Mouse (Mus musculus) stomach, embryonic 14.5 days (tissue): ENCODE data around the gene Taar3. TPM values are rescaled to one million over a fixed set of nuclear protein-coding genes. Genes with fewer than 3 reads are reported as not detected.

ENCODE experiments used
- ATAC-seq: fragments of 200-750 bp; cut with Nextera tagmentation; 2 replicates; pipeline ENCODE4 v1.8.0; 2017; ENCODE audit warnings: low read depth, moderate TSS enrichment; ENCODE audit not compliant: insufficient number of reproducible peaks, insufficient read depth, low FRiP score
- H3K27ac ChIP-seq: fragments of 300-500 bp; sonication (generic); 2 replicates; pipeline ENCODE4 v1.5.1; 2014; ENCODE audit warnings: mild to moderate bottlenecking, low read length, moderate library complexity, mixed read lengths
- H3K27me3 ChIP-seq: fragments of 300-500 bp; sonication (generic); 2 replicates; pipeline ENCODE4 v1.6.1; 2014; ENCODE audit warnings: low read length, control low read depth, mixed read lengths; ENCODE audit not compliant: control insufficient read depth, insufficient read depth
- H3K36me3 ChIP-seq: fragments of 300-500 bp; sonication (generic); 2 replicates; pipeline ENCODE4 v1.6.1; 2014; ENCODE audit warnings: mild to moderate bottlenecking, control low read depth, low read length, moderate library complexity, mixed read lengths; ENCODE audit not compliant: control insufficient read depth, insufficient read depth
- H3K4me1 ChIP-seq: fragments of 300-500 bp; sonication (generic); 2 replicates; pipeline ENCODE4 v1.6.1; 2014; ENCODE audit warnings: low read length, control low read depth, mixed read lengths; ENCODE audit not compliant: control insufficient read depth, insufficient read depth
- H3K4me2 ChIP-seq: fragments of 300-500 bp; sonication (generic); replicated peaks from 2 replicates; pipeline ENCODE4 v1.6.1; 2014; ENCODE audit warnings: low read depth, low read length, control low read depth
- H3K4me3 ChIP-seq: fragments of 300-500 bp; sonication (generic); 2 replicates; pipeline ENCODE4 v1.5.1; 2014; ENCODE audit warnings: low read depth, low read length, control low read depth
- H3K9ac ChIP-seq: fragments of 300-500 bp; sonication (generic); replicated peaks from 2 replicates; pipeline ENCODE4 v1.6.1; 2014; ENCODE audit warnings: low read depth, mild to moderate bottlenecking, control low read depth, low read length, moderate library complexity, mixed read lengths
- H3K9me3 ChIP-seq: fragments of 300-500 bp; sonication (generic); 2 replicates; pipeline ENCODE4 v1.6.1; 2016; ENCODE audit warnings: low read depth, low read length, control low read depth; ENCODE audit not compliant: control insufficient read depth
- WGBS: fragments of 180-500 bp; shearing (Covaris S2); extraction: QIAGEN DNeasy Blood & Tissue Kit; methylation state at CpG from one replicate; pipeline ENCODE4 v1.1.7; 2014; 5-methylcytosine and 5-hydroxymethylcytosine counted together
- polyA plus RNA-seq: library from polyadenylated mRNA; unstranded; fragments of >200 nt; fragmentation: Nextera tagmentation; extraction: Ambion mirVana; gene quantifications from 2 replicates; pipeline ENCODE4 v1.2.1, GENCODE M21; 2014

The Taar3 gene
- polyA plus RNA-seq, 1 experiment from 2014 or later = not detected

DNA sequence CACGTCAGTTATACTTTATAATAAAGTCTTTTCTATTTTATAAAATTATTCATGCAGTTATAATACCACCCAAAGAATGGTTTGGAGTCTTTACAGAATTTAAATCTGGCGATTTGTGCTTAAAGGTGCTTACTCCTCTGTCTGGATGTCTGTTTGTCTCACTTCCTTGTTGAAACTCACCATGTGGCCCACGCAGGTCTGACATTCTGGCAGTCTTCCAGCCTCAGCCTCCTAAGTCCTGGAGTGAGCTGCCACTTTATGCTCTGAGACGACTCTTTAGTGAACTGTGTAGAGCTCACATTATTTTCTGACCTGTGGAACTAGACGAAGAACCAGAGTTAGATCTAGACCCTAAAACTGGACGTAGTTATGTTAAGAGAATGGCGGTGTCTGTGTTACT lies 1.3 kb upstream of the Taar3 start:
- H3K9me3 ChIP-seq = no peaks in the 10 kb centered on the region
- H3K9ac ChIP-seq = no peak overlapping the region
- no peak for ATAC-seq
- no peaks in the 10 kb centered on the region for H3K27me3 ChIP-seq
- no peak overlapping the region for H3K4me3 ChIP-seq
- no peaks in the 10 kb centered on the region for H3K36me3 ChIP-seq
- 53% methylated on average over 7 of the region's 7 CpGs for WGBS
- H3K27ac ChIP-seq = no peak overlapping the region
- peaks cover 4% of the 10 kb centered on the region; the same call in 1 of the 2 replicates for H3K4me1 ChIP-seq
- no peak overlapping the region for H3K4me2 ChIP-seq

DNA sequence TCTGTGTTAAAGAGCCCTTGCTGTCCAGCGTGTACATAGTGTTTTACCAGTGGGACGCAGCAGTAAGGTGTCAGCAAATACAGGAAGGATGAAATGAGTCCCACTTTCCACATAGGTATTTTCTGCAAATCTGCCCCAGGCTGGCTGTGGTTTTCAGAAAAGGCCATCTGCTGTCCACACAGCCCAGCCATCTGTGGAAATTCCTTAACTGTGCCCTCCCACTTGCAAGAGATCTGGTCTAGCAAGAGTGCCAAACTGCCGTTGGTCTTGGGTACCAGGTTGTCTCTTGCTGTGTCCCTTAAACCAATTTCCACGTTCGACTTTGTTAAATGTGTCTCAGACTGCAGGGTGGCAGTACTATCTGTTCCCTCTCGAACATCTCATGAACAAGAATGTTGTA lies 2.4 kb downstream of the Taar3 start:
- 76% methylated on average over 6 of the region's 6 CpGs for whole genome bisulfite sequencing

DNA sequence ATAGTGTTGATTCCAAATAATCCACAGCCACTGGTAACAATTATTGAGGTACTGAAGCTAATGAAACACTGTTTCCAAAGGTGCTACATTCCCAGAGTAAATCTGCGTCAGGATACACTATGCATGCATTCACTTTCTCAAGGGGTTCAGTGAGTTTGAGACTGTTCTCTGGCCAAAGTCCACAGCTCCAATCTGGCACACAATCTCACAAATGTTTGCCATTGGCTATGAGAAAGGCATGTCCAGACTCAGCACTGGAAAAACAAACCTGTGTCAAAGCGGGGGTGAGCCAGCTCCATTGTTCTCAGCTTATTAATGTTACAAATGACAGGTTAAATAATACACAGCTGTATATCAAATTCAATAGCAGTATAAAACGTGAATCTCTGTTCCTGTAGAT lies 9.7 kb downstream of the Taar3 start:
- ATAC-seq = peak; percentile 74
- 48% methylated on average over 3 of the region's 3 CpGs for WGBS

More for the DNA sequence above, 2.4 kb downstream of the Taar3 start:
- Histone ChIP-seq H3K4me3 (no peak overlapping the region), H3K27ac (no peak overlapping the region), H3K4me1 (peaks cover 4% of the 10 kb centered on the region; the same call in 1 of the 2 replicates), H3K9me3 (no peaks in the 10 kb centered on the region), H3K4me2 (no peak overlapping the region), H3K27me3 (no peaks in the 10 kb centered on the region), H3K36me3 (no peaks in the 10 kb centered on the region), H3K9ac (no peak overlapping the region)
- no peak for ATAC-seq

DNA sequence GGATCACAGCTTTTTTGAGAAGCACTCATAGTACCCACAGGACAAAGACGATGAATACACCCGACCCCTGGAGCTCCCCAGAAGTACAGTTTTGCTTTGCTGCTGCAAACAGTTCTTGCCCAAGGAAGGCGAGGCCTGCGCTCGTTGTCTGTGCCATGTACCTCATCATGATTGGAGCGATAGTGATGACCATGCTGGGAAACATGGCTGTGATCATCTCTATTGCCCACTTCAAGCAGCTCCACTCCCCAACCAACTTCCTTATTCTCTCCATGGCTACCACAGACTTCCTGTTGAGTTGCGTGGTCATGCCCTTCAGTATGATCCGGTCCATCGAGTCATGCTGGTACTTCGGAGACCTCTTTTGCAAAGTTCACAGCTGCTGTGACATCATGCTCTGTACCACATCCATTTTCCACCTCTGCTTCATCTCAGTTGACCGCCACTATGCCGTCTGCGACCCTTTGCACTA lies 11.1 kb downstream of the Taar3 start, which contains the start of gene Taar4:
Gene Taar4, plus strand, starts transcription at position 51 of the 472 bp plus-strand sequence.
- WGBS = 97% methylated on average over 13 of the region's 13 CpGs

More for the DNA sequence above, 9.7 kb downstream of the Taar3 start:
- H3K27ac ChIP-seq = peak overlapping the region; percentile 48; the same call in 1 of the 2 replicates
- no peak overlapping the region for H3K4me2 ChIP-seq
- no peaks in the 10 kb centered on the region for H3K4me1 ChIP-seq
- no peaks in the 10 kb centered on the region for H3K27me3 ChIP-seq
- no peaks in the 10 kb centered on the region for H3K36me3 ChIP-seq
- no peaks in the 10 kb centered on the region for H3K9me3 ChIP-seq
- no peak overlapping the region for H3K4me3 ChIP-seq
- H3K9ac ChIP-seq = no peak overlapping the region

DNA sequence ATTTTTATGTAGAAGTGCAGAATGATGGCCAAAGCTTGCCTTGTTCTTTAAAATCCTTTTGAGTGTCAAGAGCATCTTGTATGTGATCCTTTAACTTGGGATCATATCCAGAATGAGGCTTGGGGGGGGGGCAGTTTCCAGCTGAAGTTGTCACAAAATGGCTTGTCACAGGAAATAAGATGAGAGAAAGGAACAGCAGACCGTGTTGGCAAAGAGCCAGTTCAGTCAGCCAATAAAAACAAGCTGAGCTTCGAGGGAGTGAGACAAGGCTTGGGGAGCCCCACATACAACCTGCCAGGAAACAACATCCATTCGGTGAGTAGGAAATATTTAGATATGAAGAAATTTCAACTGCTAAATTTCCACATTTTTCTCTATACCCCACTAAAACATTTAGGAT lies 14.1 kb downstream of the Taar3 start:
- 56% methylated on average over 3 of the region's 3 CpGs for WGBS

More for the DNA sequence above, 11.1 kb downstream of the Taar3 start, which contains the start of gene Taar4:
- no peak within 1 kb of the TSS for H3K9ac ChIP-seq
- no peaks in the 10 kb centered on the region for H3K36me3 ChIP-seq
- H3K4me3 ChIP-seq = no peak within 1 kb of the TSS
- no peaks in the 10 kb centered on the region for H3K9me3 ChIP-seq
- H3K4me1 ChIP-seq = no peaks in the 10 kb centered on the region
- H3K27ac ChIP-seq = peak within 1 kb of the TSS; percentile 48; the same call in 1 of the 2 replicates
- H3K4me2 ChIP-seq = no peak within 1 kb of the TSS
- no peaks in the 10 kb centered on the region for H3K27me3 ChIP-seq
- no peak for ATAC-seq

DNA sequence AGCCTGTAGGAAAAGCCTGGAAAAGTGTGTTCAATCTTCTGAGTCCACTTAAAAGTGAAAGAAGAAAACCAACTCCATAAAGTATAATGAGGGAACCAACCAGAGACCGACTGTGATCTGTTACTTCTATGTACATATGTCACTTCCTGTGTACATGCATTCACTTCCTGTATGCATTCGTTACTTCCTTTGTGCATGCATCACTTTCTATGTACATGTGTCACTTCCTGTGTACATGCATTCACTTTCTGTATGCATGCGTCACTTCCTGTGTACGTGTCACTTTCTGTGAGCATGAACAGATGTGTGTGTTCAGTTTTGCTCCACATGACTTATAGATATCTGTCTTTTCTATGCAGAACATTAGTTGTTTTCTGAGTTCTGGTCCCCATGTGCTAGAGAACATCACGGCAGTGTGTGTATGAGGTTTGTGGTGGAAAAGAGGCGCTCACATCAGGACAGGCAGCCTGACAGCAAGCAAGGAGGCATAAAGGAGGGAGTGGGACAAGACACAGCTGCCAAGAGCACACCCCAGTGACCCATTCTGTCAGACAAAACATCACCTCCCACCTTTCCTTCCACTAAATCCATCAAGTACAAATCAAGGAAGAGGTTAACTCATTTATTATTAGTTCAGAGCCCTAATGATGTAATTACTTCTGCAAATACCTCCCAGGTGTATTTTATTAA lies 15.7 kb downstream of the Taar3 start:
- Histone ChIP-seq H3K4me1 (no peaks in the 10 kb centered on the region), H3K27ac (no peak overlapping the region), H3K4me2 (no peak overlapping the region), H3K4me3 (no peak overlapping the region), H3K9me3 (no peaks in the 10 kb centered on the region), H3K9ac (no peak overlapping the region), H3K36me3 (no peaks in the 10 kb centered on the region), H3K27me3 (no peaks in the 10 kb centered on the region)
- no peak for ATAC-seq
- WGBS = 81% methylated on average over 6 of the region's 6 CpGs

More for the DNA sequence above, 14.1 kb downstream of the Taar3 start:
- Histone ChIP-seq H3K27ac (no peak overlapping the region), H3K27me3 (no peaks in the 10 kb centered on the region), H3K9me3 (no peaks in the 10 kb centered on the region), H3K4me3 (no peak overlapping the region), H3K4me2 (no peak overlapping the region), H3K4me1 (no peaks in the 10 kb centered on the region), H3K36me3 (no peaks in the 10 kb centered on the region), H3K9ac (no peak overlapping the region)
- ATAC-seq = no peak

DNA sequence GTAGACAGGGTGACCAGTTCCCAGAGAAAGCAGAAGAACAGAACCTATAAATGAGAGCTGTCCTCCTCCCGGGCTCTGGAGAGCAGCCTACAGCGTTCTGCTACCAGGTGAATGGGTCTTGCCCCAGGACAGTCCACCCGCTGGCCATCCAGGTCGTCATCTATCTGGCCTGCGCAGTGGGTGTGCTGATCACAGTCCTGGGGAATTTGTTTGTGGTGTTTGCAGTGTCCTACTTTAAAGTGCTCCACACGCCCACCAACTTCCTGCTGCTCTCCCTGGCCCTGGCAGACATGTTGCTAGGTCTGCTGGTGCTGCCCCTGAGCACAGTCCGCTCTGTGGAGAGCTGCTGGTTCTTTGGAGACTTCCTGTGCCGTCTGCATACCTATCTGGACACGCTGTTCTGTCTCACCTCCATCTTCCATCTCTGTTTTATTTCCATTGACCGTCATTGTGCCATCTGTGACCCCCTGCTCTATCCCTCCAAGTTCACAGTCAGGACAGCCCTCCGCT lies 21.4 kb downstream of the Taar3 start, which contains the start of gene Taar5:
Gene Taar5, plus strand, starts transcription at position 51 of the 510 bp plus-strand sequence.
- 88% methylated on average over 11 of the region's 11 CpGs for WGBS
- Histone ChIP-seq H3K9me3 (no peaks in the 10 kb centered on the region), H3K36me3 (no peaks in the 10 kb centered on the region), H3K27me3 (no peaks in the 10 kb centered on the region), H3K27ac (no peak within 1 kb of the TSS), H3K4me3 (no peak within 1 kb of the TSS), H3K4me2 (no peak within 1 kb of the TSS), H3K9ac (no peak within 1 kb of the TSS), H3K4me1 (no peaks in the 10 kb centered on the region)
- ATAC-seq = no peak

DNA sequence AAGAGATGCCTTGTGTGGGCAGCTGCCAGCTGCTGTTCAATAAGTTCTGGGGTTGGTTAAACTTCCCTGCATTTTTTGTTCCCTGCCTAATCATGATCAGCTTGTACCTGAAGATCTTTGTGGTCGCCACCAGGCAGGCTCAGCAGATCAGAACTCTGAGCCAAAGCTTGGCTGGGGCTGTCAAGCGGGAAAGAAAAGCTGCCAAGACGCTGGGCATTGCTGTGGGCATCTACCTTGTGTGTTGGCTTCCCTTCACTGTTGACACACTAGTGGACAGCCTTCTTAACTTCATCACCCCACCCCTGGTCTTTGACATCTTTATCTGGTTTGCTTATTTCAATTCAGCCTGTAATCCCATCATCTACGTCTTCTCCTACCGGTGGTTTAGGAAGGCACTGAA lies 21.9 kb downstream of the Taar3 start:
- WGBS = 76% methylated on average over 5 of the region's 5 CpGs
- H3K27ac ChIP-seq = no peak overlapping the region

More for the DNA sequence above, 21.9 kb downstream of the Taar3 start:
- H3K4me2 ChIP-seq = no peak overlapping the region
- no peaks in the 10 kb centered on the region for H3K36me3 ChIP-seq
- H3K9ac ChIP-seq = no peak overlapping the region
- H3K4me3 ChIP-seq = no peak overlapping the region
- H3K4me1 ChIP-seq = no peaks in the 10 kb centered on the region
- no peak for ATAC-seq
- no peaks in the 10 kb centered on the region for H3K27me3 ChIP-seq
- no peaks in the 10 kb centered on the region for H3K9me3 ChIP-seq
